Mouse (Mus musculus) MN1 (cell line): ENCODE measurements around the gene Vezt.

Experiments used
- DNase-seq: peaks from one replicate; pipeline ENCODE4 v3.0.0-alpha.2; 2016; ENCODE audit warnings: low spot score

Gene Vezt

GRCm38 (mm10) chr10:94035658-94036374, at the start of gene Vezt, which contains the start of gene Fgd6:
Gene Vezt (minus strand): TSS chr10:94035817.
Gene Fgd6 (plus strand): TSS chr10:94036001.
- DNase-seq, result peak; percentile 99

GRCm38 (mm10) chr10:94082040-94082734, 46.6 kb upstream of the Vezt start:
- no peak for DNase-seq

GRCm38 (mm10) chr10:94080740-94081139, 45.1 kb upstream of the Vezt start:
- DNase-seq, result no peak

GRCm38 (mm10) chr10:94076966-94077825, 41.6 kb upstream of the Vezt start:
- no peak for DNase-seq

- no peak for DNase-seq
Measured at GRCm38 (mm10) chr10:94072916-94073465, 37.4 kb upstream of the Vezt start.

GRCm38 (mm10) chr10:94072261-94072915, 36.8 kb upstream of the Vezt start:
- DNase-seq, result peak; percentile 30

GRCm38 (mm10) chr10:94071641-94072040, 36.0 kb upstream of the Vezt start:
- no peak for DNase-seq

- no peak for DNase-seq
Measured at GRCm38 (mm10) chr10:94068701-94069100, 33.1 kb upstream of the Vezt start.

- no peak for DNase-seq
Measured at GRCm38 (mm10) chr10:94066896-94067295, 31.3 kb upstream of the Vezt start.

- DNase-seq, result no peak
Measured at GRCm38 (mm10) chr10:94062357-94062756, 26.7 kb upstream of the Vezt start.

- no peak for DNase-seq
Measured at GRCm38 (mm10) chr10:94060190-94060589, 24.6 kb upstream of the Vezt start.

- no peak for DNase-seq
Measured at GRCm38 (mm10) chr10:94059618-94060055, 24.0 kb upstream of the Vezt start.

GRCm38 (mm10) chr10:94056487-94056886, 20.9 kb upstream of the Vezt start:
- DNase-seq, result no peak

GRCm38 (mm10) chr10:94050736-94051135, 15.1 kb upstream of the Vezt start:
- no peak for DNase-seq

- no peak for DNase-seq
Measured at GRCm38 (mm10) chr10:94049121-94049520, 13.5 kb upstream of the Vezt start.

GRCm38 (mm10) chr10:94047845-94048559, 12.4 kb upstream of the Vezt start:
- DNase-seq, result no peak

GRCm38 (mm10) chr10:94047024-94047423, 11.4 kb upstream of the Vezt start:
- no peak for DNase-seq

- no peak for DNase-seq
Measured at GRCm38 (mm10) chr10:94045301-94045700, 9.7 kb upstream of the Vezt start.

GRCm38 (mm10) chr10:94043908-94044307, 8.3 kb upstream of the Vezt start:
- DNase-seq, result no peak

- no peak for DNase-seq
Measured at GRCm38 (mm10) chr10:94038366-94039260, 3.0 kb upstream of the Vezt start.
